Mouse (Mus musculus) C2C12 (cell line): Measurements from ENCODE around the gene Phf5a. TPM values are rescaled to one million over a fixed set of nuclear protein-coding genes. Genes with fewer than 3 reads are reported as not detected.
A peak's percentile ranks its signal among the peaks of the same experiment; 100 is the strongest.

Experiments
- H3K27me3 ChIP-seq: one replicate; pipeline ENCODE4 v1.6.1; 2011; ENCODE audit not compliant: control insufficient read depth, insufficient read depth, insufficient read length
- H3K36me3 ChIP-seq: one replicate; pipeline ENCODE4 v1.6.1; 2011; ENCODE audit not compliant: control insufficient read depth, insufficient read depth
- H3K4me3 ChIP-seq: one replicate; pipeline ENCODE4 v1.5.1; 2011; ENCODE audit warnings: mild to moderate bottlenecking, control low read depth; ENCODE audit not compliant: poor library complexity, insufficient read depth, severe bottlenecking
- H3K79me2 ChIP-seq: one replicate; pipeline ENCODE4 v1.6.1; 2011; ENCODE audit not compliant: control insufficient read depth, insufficient read depth
- H3K79me3 ChIP-seq: one replicate; pipeline ENCODE4 v1.6.1; 2011; ENCODE audit warnings: low read depth, control low read depth
- H3ac ChIP-seq: one replicate; pipeline ENCODE3; 2011; ENCODE audit warnings: low read depth; ENCODE audit not compliant: control insufficient read depth, insufficient read length
- CEBPB ChIP-seq: IDR thresholded peaks from one replicate; pipeline ENCODE4 v1.6.1; 2011; ENCODE audit warnings: low read depth, mild to moderate bottlenecking, control low read depth, moderate library complexity
- CTCF ChIP-seq: IDR thresholded peaks from one replicate; pipeline ENCODE4 v1.5.1; 2011; ENCODE audit not compliant: control insufficient read depth, insufficient read depth, insufficient read length
- FOSL1 ChIP-seq: IDR thresholded peaks from one replicate; pipeline ENCODE4 v1.8.0; 2011; ENCODE audit warnings: mild to moderate bottlenecking, low read length; ENCODE audit not compliant: poor library complexity, insufficient read depth, severe bottlenecking
- MAX ChIP-seq: IDR thresholded peaks from one replicate; pipeline ENCODE4 v1.6.1; 2011; ENCODE audit warnings: mild to moderate bottlenecking, control low read depth
- MYOD1 ChIP-seq: IDR thresholded peaks from one replicate; pipeline ENCODE4 v1.6.1; 2011; ENCODE audit warnings: low read depth; ENCODE audit not compliant: control insufficient read depth, insufficient read length
- MYOG ChIP-seq: IDR thresholded peaks from one replicate; pipeline ENCODE4 v1.6.1; 2011; ENCODE audit not compliant: control insufficient read depth, insufficient read length; ENCODE audit errors: extremely low read depth
- USF1 ChIP-seq: IDR thresholded peaks from one replicate; pipeline ENCODE4 v1.6.1; 2011; ENCODE audit warnings: low read depth, mild to moderate bottlenecking, control low read depth, moderate library complexity
- polyA plus RNA-seq: library from polyadenylated mRNA; unstranded; fragments of >200 nt; fragmentation: generic; extraction: Trizol; gene quantifications from one replicate; pipeline ENCODE4 v1.2.1, GENCODE M21; 2012; ENCODE audit warnings: missing spikeins

The Phf5a gene
- polyA plus RNA-seq, 1 experiment: 156 TPM

GRCm38 (mm10) chr15:81856938-81857723 lies 14.6 kb downstream of the Phf5a start:
- Histone ChIP-seq H3ac (peak overlapping the region; percentile 79), H3K27me3 (no peaks in the 10 kb centered on the region), H3K79me2 (peaks cover 70% of the 10 kb centered on the region), H3K36me3 (peaks cover 24% of the 10 kb centered on the region), H3K79me3 (peaks cover 47% of the 10 kb centered on the region), H3K4me3 (peak overlapping the region; percentile 96)
- TF ChIP-seq USF1 (no peak), FOSL1 (no peak), CTCF (no peak), MYOD1 (no peak), CEBPB (no peak), MYOG (no peak), MAX (no peak)

GRCm38 (mm10) chr15:81856030-81856790 lies 15.5 kb downstream of the Phf5a start:
- H3K27me3 ChIP-seq: no peaks in the 10 kb centered on the region
- peak overlapping the region; percentile 96 for H3K4me3 ChIP-seq
- peaks cover 79% of the 10 kb centered on the region for H3K79me2 ChIP-seq
- peak overlapping the region; percentile 79 for H3ac ChIP-seq
- H3K79me3 ChIP-seq: peaks cover 47% of the 10 kb centered on the region
- H3K36me3 ChIP-seq: peaks cover 33% of the 10 kb centered on the region
- TF ChIP-seq FOSL1 (no peak), MYOD1 (no peak), MYOG (no peak), USF1 (no peak), MAX (no peak), CTCF (no peak), CEBPB (no peak)

- TF ChIP-seq CTCF (no peak), FOSL1 (no peak), MYOG (no peak), USF1 (no peak), MYOD1 (no peak), MAX (no peak), CEBPB (no peak)
- H3K4me3 ChIP-seq: no peak overlapping the region
- H3K79me2 ChIP-seq: peaks cover 98% of the 10 kb centered on the region
- H3ac ChIP-seq: no peak overlapping the region
- peaks cover 62% of the 10 kb centered on the region for H3K36me3 ChIP-seq
- no peaks in the 10 kb centered on the region for H3K27me3 ChIP-seq
- H3K79me3 ChIP-seq: peaks cover 51% of the 10 kb centered on the region
Observed at GRCm38 (mm10) chr15:81853081-81853480, 18.6 kb downstream of the Phf5a start.

- H3K36me3 ChIP-seq: peaks cover 67% of the 10 kb centered on the region
- no peak overlapping the region for H3K4me3 ChIP-seq
- no peaks in the 10 kb centered on the region for H3K27me3 ChIP-seq
- TF ChIP-seq CEBPB (no peak), MYOG (no peak), USF1 (no peak), MYOD1 (no peak), CTCF (no peak), MAX (no peak), FOSL1 (no peak)
- peaks cover 46% of the 10 kb centered on the region for H3K79me3 ChIP-seq
- peaks cover 98% of the 10 kb centered on the region for H3K79me2 ChIP-seq
- H3ac ChIP-seq: no peak overlapping the region
Observed at GRCm38 (mm10) chr15:81852411-81853000, 19.2 kb downstream of the Phf5a start.

GRCm38 (mm10) chr15:81851375-81851774 lies 20.3 kb downstream of the Phf5a start:
- H3K4me3 ChIP-seq: no peak overlapping the region
- no peak for TF ChIP-seq CEBPB
- no peak for TF ChIP-seq MYOG
- TF ChIP-seq MAX: no peak
- no peak for TF ChIP-seq CTCF
- no peak for TF ChIP-seq MYOD1
- TF ChIP-seq FOSL1: no peak
- no peak for TF ChIP-seq USF1
- H3K79me2 ChIP-seq: peaks cover 91% of the 10 kb centered on the region
- H3K36me3 ChIP-seq: peaks cover 72% of the 10 kb centered on the region
- H3K27me3 ChIP-seq: no peaks in the 10 kb centered on the region
- no peak overlapping the region for H3ac ChIP-seq
- peaks cover 35% of the 10 kb centered on the region for H3K79me3 ChIP-seq
